ENCODE assay signal across 7 mouse cellular contexts in genomic region chr17:28232475-28233060, GRCm38 (mm10). TPM values are rescaled to one million over a fixed set of nuclear protein-coding genes. Genes with fewer than 3 reads are reported as not detected.
DNase-seq lines count a peak whose midpoint lies in the region; ATAC-seq and TF ChIP-seq lines count a peak whose summit lies in the region.

Ppard (plus strand) TSS chr17:28232700.

- H3K36me3 ChIP-seq in embryonic facial prominence, embryonic 12.5 days: peaks cover 5% of the 10 kb centered on the region; the same call in 1 of the 2 replicates
- no peaks in the 10 kb centered on the region for H3K36me3 ChIP-seq in kidney, adult 2 months (ENCODE audit: control insufficient read depth, insufficient read depth, low read length)
- peaks cover 22% of the 10 kb centered on the region for H3K36me3 ChIP-seq in limb, embryonic 12.5 days
- no peaks in the 10 kb centered on the region for H3K36me3 ChIP-seq in midbrain, embryonic 15.5 days (replicated peaks)
- peaks cover 13% of the 10 kb centered on the region for H3K36me3 ChIP-seq in spleen, adult 2 months (ENCODE audit: control insufficient read depth, insufficient read depth, low read length)

- ATAC-seq in embryonic facial prominence, embryonic 12.5 days (ENCODE audit: insufficient number of reproducible peaks, insufficient read depth, low FRiP score, low TSS enrichment): peak; percentile 77
- peak; percentile 80 for ATAC-seq in limb, embryonic 12.5 days (ENCODE audit: insufficient number of reproducible peaks, insufficient read depth, low FRiP score, low TSS enrichment, low read depth)
- ATAC-seq in midbrain, embryonic 15.5 days (replicated peaks): peak; percentile 95

- under 1% methylated on average over 57 of the region's 57 CpGs for WGBS in embryonic facial prominence, embryonic 12.5 days
- WGBS in kidney, adult 2 months: 1% methylated on average over 57 of the region's 57 CpGs
- WGBS in limb, embryonic 12.5 days: under 1% methylated on average over 46 of the region's 57 CpGs
- under 1% methylated on average over 51 of the region's 57 CpGs for WGBS in midbrain, embryonic 15.5 days
- WGBS in spleen, adult 2 months: under 1% methylated on average over 51 of the region's 57 CpGs

- H3K27me3 ChIP-seq in embryonic facial prominence, embryonic 12.5 days: no peaks in the 10 kb centered on the region
- no peaks in the 10 kb centered on the region for H3K27me3 ChIP-seq in kidney, adult 2 months (replicated peaks; ENCODE audit: control insufficient read depth, insufficient read depth, low read length)
- no peaks in the 10 kb centered on the region; the same call in none of the 2 replicates for H3K27me3 ChIP-seq in limb, embryonic 12.5 days
- no peaks in the 10 kb centered on the region for H3K27me3 ChIP-seq in midbrain, embryonic 15.5 days (replicated peaks)
- H3K27me3 ChIP-seq in spleen, adult 2 months (ENCODE audit: control insufficient read depth, insufficient read depth, low read length): no peaks in the 10 kb centered on the region

- peak; percentile 99 for DNase-seq in adrenal gland, postnatal 25 days
- DNase-seq in heart, adult 18-20 months: peak; percentile 98
- DNase-seq in kidney, adult 2 months: peak; percentile 98
- peak; percentile 89 to 98 for DNase-seq in spleen, adult 2 months (ENCODE audit: low read depth in 1 of 2, low spot score in 2 of 2)

- H3K9me3 ChIP-seq in embryonic facial prominence, embryonic 12.5 days: no peaks in the 10 kb centered on the region
- H3K9me3 ChIP-seq in limb, embryonic 12.5 days: no peaks in the 10 kb centered on the region
- no peaks in the 10 kb centered on the region for H3K9me3 ChIP-seq in midbrain, embryonic 15.5 days

- peak within 1 kb of the TSS; percentile 88 for H3K9ac ChIP-seq in embryonic facial prominence, embryonic 12.5 days
- peak within 1 kb of the TSS; percentile 90 for H3K9ac ChIP-seq in limb, embryonic 12.5 days (replicated peaks)
- peak within 1 kb of the TSS; percentile 69 for H3K9ac ChIP-seq in midbrain, embryonic 15.5 days

- peak; percentile 14 for TF ChIP-seq POLR2A in kidney, adult 2 months (IDR thresholded peaks at IDR 0.05; ENCODE audit: low read depth, low read length)
- peak; percentile 12 for TF ChIP-seq POLR2A in spleen, adult 2 months (IDR thresholded peaks at IDR 0.05; ENCODE audit: low read depth, low read length)

- H3K4me2 ChIP-seq in embryonic facial prominence, embryonic 12.5 days (replicated peaks): peak within 1 kb of the TSS; percentile 63
- H3K4me2 ChIP-seq in limb, embryonic 12.5 days: peak within 1 kb of the TSS; percentile 63
- H3K4me2 ChIP-seq in midbrain, embryonic 15.5 days: peak within 1 kb of the TSS; percentile 93

- TF ChIP-seq CTCF in kidney, adult 2 months (conservative IDR thresholded peaks at IDR 0.05; ENCODE audit: insufficient read depth, insufficient read length, low read depth, low read length): peak; percentile 99
- peak; percentile 98 for TF ChIP-seq CTCF in spleen, adult 2 months (IDR thresholded peaks at IDR 0.05; ENCODE audit: extremely low read depth, insufficient read depth, insufficient read length, insufficient replicate concordance)

- H3K4me1 ChIP-seq in embryonic facial prominence, embryonic 12.5 days: peaks cover 10% of the 10 kb centered on the region; the same call in 1 of the 2 replicates
- H3K4me1 ChIP-seq in kidney, adult 2 months (ENCODE audit: control insufficient read depth, insufficient read depth, low read length): peaks cover 4% of the 10 kb centered on the region; the same call in 1 of the 2 replicates
- peaks cover 28% of the 10 kb centered on the region for H3K4me1 ChIP-seq in limb, embryonic 12.5 days (replicated peaks)
- H3K4me1 ChIP-seq in midbrain, embryonic 15.5 days: peaks cover 17% of the 10 kb centered on the region
- H3K4me1 ChIP-seq in spleen, adult 2 months (ENCODE audit: control insufficient read depth, insufficient read depth, insufficient read length): no peaks in the 10 kb centered on the region

- H3K4me3 ChIP-seq in embryonic facial prominence, embryonic 12.5 days: peak within 1 kb of the TSS; percentile 77
- peak within 1 kb of the TSS; percentile 73 for H3K4me3 ChIP-seq in kidney, adult 2 months (ENCODE audit: insufficient read depth, low read depth, low read length)
- H3K4me3 ChIP-seq in limb, embryonic 12.5 days (replicated peaks): peak within 1 kb of the TSS; percentile 79
- peak within 1 kb of the TSS; percentile 78 for H3K4me3 ChIP-seq in midbrain, embryonic 15.5 days
- H3K4me3 ChIP-seq in spleen, adult 2 months (ENCODE audit: extremely low read depth, insufficient read depth, insufficient read length): peak within 1 kb of the TSS; percentile 88

- peak within 1 kb of the TSS; percentile 88 for H3K27ac ChIP-seq in embryonic facial prominence, embryonic 12.5 days
- H3K27ac ChIP-seq in kidney, adult 2 months (ENCODE audit: insufficient read depth, low read depth, low read length): peak within 1 kb of the TSS; percentile 35; the same call in 1 of the 2 replicates
- H3K27ac ChIP-seq in limb, embryonic 12.5 days: peak within 1 kb of the TSS; percentile 89
- H3K27ac ChIP-seq in midbrain, embryonic 15.5 days: peak within 1 kb of the TSS; percentile 71
- peak within 1 kb of the TSS; percentile 86 for H3K27ac ChIP-seq in spleen, adult 2 months (ENCODE audit: insufficient read depth, low read length)

RNA-seq across cellular contexts. Expression of gene Ppard, which starts in this region (rescaled TPM):
- total RNA-seq in adrenal gland, postnatal 25 days (2021): 36.3 and 43.3 TPM in 2 replicates
- 2.5 and 3.2 TPM in 2 replicates for polyA plus RNA-seq in embryonic facial prominence, embryonic 12.5 days (2016; fragmentation: Nextera tagmentation; extraction: Ambion mirVana)
- 10 to 100 TPM; 28.1 to 29.9 TPM for total RNA-seq in heart, adult 18-20 months (2021)
- polyA plus RNA-seq in kidney, adult 2 months (2012; rRNA removed): 27.5 and 28.0 TPM in 2 replicates
- polyA plus RNA-seq in limb, embryonic 12.5 days (2016; fragmentation: Nextera tagmentation; extraction: Ambion mirVana): 3.2 and 3.5 TPM in 2 replicates
- polyA plus RNA-seq in midbrain, embryonic 15.5 days (2015; fragmentation: Nextera tagmentation; extraction: Ambion mirVana): 1.8 TPM in 2 replicates
- 23.2 and 28.8 TPM in 2 replicates for polyA plus RNA-seq in spleen, adult 2 months (2012; rRNA removed)

Comparison
In these comparisons a context has a peak if more than half of its experiments do, and no peak if none do; other contexts are left out.
1. Peak in every context shown above with its lines: DNase-seq, ATAC-seq, H3K4me3 ChIP-seq and H3K27ac ChIP-seq.
2. H3K27ac ChIP-seq: peak in every context shown above with its lines; median percentile 89 in limb, embryonic 12.5 days; 88 in embryonic facial prominence, embryonic 12.5 days; 86 in spleen, adult 2 months; 71 in midbrain, embryonic 15.5 days; 35 in kidney, adult 2 months.